Mouse (Mus musculus): Measurements from ENCODE around the gene Focad. TPM values are rescaled to one million over a fixed set of nuclear protein-coding genes. Genes with fewer than 3 reads are reported as not detected.

The Focad gene
- polyA plus RNA-seq, 1 experiment from 2014 or later, result 18.0 TPM

DNA sequence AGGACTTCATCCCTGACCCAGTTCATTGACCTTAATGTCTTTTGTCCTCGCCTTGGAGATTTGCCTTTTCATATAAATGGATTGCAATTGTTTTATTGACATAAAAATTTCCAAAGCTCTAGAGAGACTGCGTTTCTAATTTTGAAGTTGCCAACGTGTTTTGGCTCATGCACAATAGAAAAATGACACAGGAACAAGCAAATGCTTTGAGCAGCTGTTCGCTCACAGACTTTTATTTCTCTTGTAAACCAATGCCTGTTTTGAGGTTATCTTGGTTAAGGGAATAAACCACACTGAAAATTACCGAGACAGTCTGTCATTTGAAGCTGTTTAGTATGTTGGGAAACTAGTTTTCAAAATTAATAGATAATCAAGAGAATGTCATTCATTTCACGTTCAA lies 89.9 kb downstream of the Focad start:
- H3K9ac ChIP-seq (replicated peaks; ENCODE audit: low read length), result no peak overlapping the region
- WGBS, result 88% methylated on average over 6 of the region's 6 CpGs
- H3K4me1 ChIP-seq (ENCODE audit: control insufficient read depth, insufficient read depth, low read length), result no peaks in the 10 kb centered on the region
- no peak for DNase-seq (ENCODE audit: low spot score)
- no peaks in the 10 kb centered on the region for H3K36me3 ChIP-seq (replicated peaks; ENCODE audit: control insufficient read depth, insufficient read depth, low read depth, low read length)
- H3K27me3 ChIP-seq (ENCODE audit: control insufficient read depth, insufficient read depth, low read length), result no peaks in the 10 kb centered on the region
- no peak for ATAC-seq (replicated peaks; ENCODE audit: insufficient number of reproducible peaks, low FRiP score, low TSS enrichment, low read depth)
- no peaks in the 10 kb centered on the region for H3K9me3 ChIP-seq (replicated peaks; ENCODE audit: control insufficient read depth, low read length)
- H3K4me2 ChIP-seq (ENCODE audit: low read depth, low read length), result no peak overlapping the region
- no peak overlapping the region for H3K27ac ChIP-seq (replicated peaks; ENCODE audit: low read depth, low read length)
- H3K4me3 ChIP-seq (ENCODE audit: low read depth, low read length), result no peak overlapping the region

- Histone ChIP-seq H3K36me3 (replicated peaks; ENCODE audit: control insufficient read depth, insufficient read depth, low read depth, low read length) (no peaks in the 10 kb centered on the region), H3K9ac (replicated peaks; ENCODE audit: low read length) (no peak overlapping the region), H3K27me3 (ENCODE audit: control insufficient read depth, insufficient read depth, low read length) (no peaks in the 10 kb centered on the region), H3K4me2 (ENCODE audit: low read depth, low read length) (no peak overlapping the region), H3K4me1 (ENCODE audit: control insufficient read depth, insufficient read depth, low read length) (no peaks in the 10 kb centered on the region), H3K4me3 (ENCODE audit: low read depth, low read length) (no peak overlapping the region), H3K27ac (replicated peaks; ENCODE audit: low read depth, low read length) (no peak overlapping the region), H3K9me3 (replicated peaks; ENCODE audit: control insufficient read depth, low read length) (no peaks in the 10 kb centered on the region)
- 82% methylated on average over 6 of the region's 6 CpGs for WGBS
- DNase-seq (ENCODE audit: low spot score) (no peak), ATAC-seq (replicated peaks; ENCODE audit: insufficient number of reproducible peaks, low FRiP score, low TSS enrichment, low read depth) (no peak)
Measured at GRCm38 (mm10) chr4:88185872-88186426, 91.5 kb downstream of the Focad start.

DNA sequence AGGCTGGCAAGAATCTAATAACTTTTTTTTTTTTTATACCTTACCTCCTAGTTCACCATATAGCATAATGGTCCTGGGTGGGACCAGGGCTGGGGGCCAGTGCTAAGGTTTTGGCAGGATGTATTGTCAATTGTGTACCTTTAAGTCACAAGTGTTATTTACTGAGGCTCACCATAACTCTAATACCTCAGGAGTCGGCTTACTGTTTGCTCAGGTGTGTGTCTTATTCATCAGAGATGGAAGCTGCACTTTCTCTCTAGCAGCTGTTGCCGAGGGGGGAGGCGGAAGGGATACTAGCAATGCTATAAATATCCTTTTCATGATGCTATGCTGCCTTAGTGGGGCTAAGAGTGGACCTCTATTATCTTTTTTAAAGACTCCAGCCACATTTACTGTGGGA lies 93.2 kb downstream of the Focad start:
- ATAC-seq (replicated peaks; ENCODE audit: insufficient number of reproducible peaks, low FRiP score, low TSS enrichment, low read depth) (no peak), DNase-seq (ENCODE audit: low spot score) (no peak)
- Histone ChIP-seq H3K4me3 (ENCODE audit: low read depth, low read length) (no peak overlapping the region), H3K27me3 (ENCODE audit: control insufficient read depth, insufficient read depth, low read length) (no peaks in the 10 kb centered on the region), H3K27ac (replicated peaks; ENCODE audit: low read depth, low read length) (no peak overlapping the region), H3K9ac (replicated peaks; ENCODE audit: low read length) (no peak overlapping the region), H3K4me2 (ENCODE audit: low read depth, low read length) (no peak overlapping the region), H3K9me3 (replicated peaks; ENCODE audit: control insufficient read depth, low read length) (no peaks in the 10 kb centered on the region), H3K36me3 (replicated peaks; ENCODE audit: control insufficient read depth, insufficient read depth, low read depth, low read length) (no peaks in the 10 kb centered on the region), H3K4me1 (ENCODE audit: control insufficient read depth, insufficient read depth, low read length) (no peaks in the 10 kb centered on the region)
- 74% methylated on average over 3 of the region's 3 CpGs for WGBS

GRCm38 (mm10) chr4:88189495-88189894 lies 95.1 kb downstream of the Focad start:
- 81% methylated on average over 1 of the region's 1 CpGs for WGBS
- no peak overlapping the region for H3K4me2 ChIP-seq (ENCODE audit: low read depth, low read length)
- no peak for DNase-seq (ENCODE audit: low spot score)
- H3K9ac ChIP-seq (replicated peaks; ENCODE audit: low read length), result no peak overlapping the region
- no peaks in the 10 kb centered on the region for H3K9me3 ChIP-seq (replicated peaks; ENCODE audit: control insufficient read depth, low read length)
- no peak overlapping the region for H3K27ac ChIP-seq (replicated peaks; ENCODE audit: low read depth, low read length)
- H3K4me3 ChIP-seq (ENCODE audit: low read depth, low read length), result no peak overlapping the region
- ATAC-seq (replicated peaks; ENCODE audit: insufficient number of reproducible peaks, low FRiP score, low TSS enrichment, low read depth), result no peak
- no peaks in the 10 kb centered on the region for H3K36me3 ChIP-seq (replicated peaks; ENCODE audit: control insufficient read depth, insufficient read depth, low read depth, low read length)
- no peaks in the 10 kb centered on the region for H3K27me3 ChIP-seq (ENCODE audit: control insufficient read depth, insufficient read depth, low read length)
- H3K4me1 ChIP-seq (ENCODE audit: control insufficient read depth, insufficient read depth, low read length), result no peaks in the 10 kb centered on the region

GRCm38 (mm10) chr4:88194256-88194655 lies 99.8 kb downstream of the Focad start:
- DNase-seq (ENCODE audit: low spot score) (no peak), ATAC-seq (replicated peaks; ENCODE audit: insufficient number of reproducible peaks, low FRiP score, low TSS enrichment, low read depth) (no peak)
- Histone ChIP-seq H3K9me3 (replicated peaks; ENCODE audit: control insufficient read depth, low read length) (no peaks in the 10 kb centered on the region), H3K9ac (replicated peaks; ENCODE audit: low read length) (no peak overlapping the region), H3K4me1 (ENCODE audit: control insufficient read depth, insufficient read depth, low read length) (no peaks in the 10 kb centered on the region), H3K4me3 (ENCODE audit: low read depth, low read length) (no peak overlapping the region), H3K27me3 (ENCODE audit: control insufficient read depth, insufficient read depth, low read length) (no peaks in the 10 kb centered on the region), H3K4me2 (ENCODE audit: low read depth, low read length) (no peak overlapping the region), H3K36me3 (replicated peaks; ENCODE audit: control insufficient read depth, insufficient read depth, low read depth, low read length) (no peaks in the 10 kb centered on the region), H3K27ac (replicated peaks; ENCODE audit: low read depth, low read length) (no peak overlapping the region)
- WGBS, result 86% methylated on average over 5 of the region's 5 CpGs

DNA sequence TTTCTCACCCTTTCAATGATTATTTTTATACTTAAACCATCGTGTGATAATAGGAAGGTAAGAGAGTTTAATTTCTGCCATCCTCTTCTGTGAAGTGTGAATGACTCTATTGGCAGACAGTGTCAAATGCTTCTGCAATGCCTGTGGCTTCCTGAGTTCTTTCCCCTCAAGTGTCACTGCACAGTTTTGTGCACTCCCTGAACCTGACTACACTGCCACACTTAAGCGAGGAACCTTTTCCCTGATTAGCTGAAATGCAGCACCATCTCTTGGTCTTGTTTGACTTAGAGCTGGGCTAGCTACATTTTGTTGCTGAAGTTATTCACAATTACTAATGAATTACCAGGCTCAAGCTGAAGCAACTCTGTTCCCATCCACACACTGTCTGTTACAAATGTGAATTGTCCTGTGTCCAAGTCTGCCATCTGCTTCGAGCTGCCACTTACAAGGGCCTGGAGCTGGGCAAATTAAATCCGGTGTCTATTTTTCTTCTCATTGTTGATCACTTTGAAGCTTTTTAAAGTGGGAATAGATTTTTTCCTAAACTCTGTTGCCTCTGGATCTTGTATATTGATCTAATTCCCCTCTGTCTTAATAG lies 101.6 kb downstream of the Focad start:
- Histone ChIP-seq H3K4me2 (ENCODE audit: low read depth, low read length) (no peak overlapping the region), H3K9me3 (replicated peaks; ENCODE audit: control insufficient read depth, low read length) (no peaks in the 10 kb centered on the region), H3K4me1 (ENCODE audit: control insufficient read depth, insufficient read depth, low read length) (no peaks in the 10 kb centered on the region), H3K9ac (replicated peaks; ENCODE audit: low read length) (no peak overlapping the region), H3K27ac (replicated peaks; ENCODE audit: low read depth, low read length) (no peak overlapping the region), H3K4me3 (ENCODE audit: low read depth, low read length) (no peak overlapping the region), H3K27me3 (ENCODE audit: control insufficient read depth, insufficient read depth, low read length) (no peaks in the 10 kb centered on the region), H3K36me3 (replicated peaks; ENCODE audit: control insufficient read depth, insufficient read depth, low read depth, low read length) (no peaks in the 10 kb centered on the region)
- ATAC-seq (replicated peaks; ENCODE audit: insufficient number of reproducible peaks, low FRiP score, low TSS enrichment, low read depth) (no peak), DNase-seq (ENCODE audit: low spot score) (no peak)
- 85% methylated on average over 4 of the region's 4 CpGs for WGBS

- Histone ChIP-seq H3K9ac (replicated peaks; ENCODE audit: low read length) (no peak overlapping the region), H3K36me3 (replicated peaks; ENCODE audit: control insufficient read depth, insufficient read depth, low read depth, low read length) (no peaks in the 10 kb centered on the region), H3K27me3 (ENCODE audit: control insufficient read depth, insufficient read depth, low read length) (no peaks in the 10 kb centered on the region), H3K4me2 (ENCODE audit: low read depth, low read length) (no peak overlapping the region), H3K9me3 (replicated peaks; ENCODE audit: control insufficient read depth, low read length) (no peaks in the 10 kb centered on the region), H3K4me3 (ENCODE audit: low read depth, low read length) (no peak overlapping the region), H3K27ac (replicated peaks; ENCODE audit: low read depth, low read length) (no peak overlapping the region), H3K4me1 (ENCODE audit: control insufficient read depth, insufficient read depth, low read length) (no peaks in the 10 kb centered on the region)
- DNase-seq (ENCODE audit: low spot score), result no peak
- 89% methylated on average over 4 of the region's 4 CpGs for WGBS
- ATAC-seq (replicated peaks; ENCODE audit: insufficient number of reproducible peaks, low FRiP score, low TSS enrichment, low read depth), result no peak
Measured at GRCm38 (mm10) chr4:88196500-88196912, 102.1 kb downstream of the Focad start.

DNA sequence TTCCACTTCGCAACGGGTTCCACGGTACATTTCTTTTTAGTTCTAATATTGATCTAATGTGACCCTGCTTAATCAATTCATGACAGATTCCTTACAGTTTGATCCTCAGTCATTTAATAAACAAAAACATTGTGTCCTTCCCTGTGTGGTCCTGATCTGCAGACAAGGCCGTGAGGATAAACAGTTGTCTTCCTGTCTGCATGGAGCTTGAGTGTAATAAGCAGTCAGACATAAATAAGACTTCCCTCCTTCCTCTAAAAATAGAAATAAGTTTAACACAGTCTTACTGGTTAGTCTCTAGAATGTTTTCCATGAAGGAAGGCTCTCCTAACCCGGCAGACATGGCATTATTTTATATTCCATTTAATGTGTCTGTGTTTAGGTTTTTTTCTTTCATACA lies 102.8 kb downstream of the Focad start:
- Histone ChIP-seq H3K27me3 (ENCODE audit: control insufficient read depth, insufficient read depth, low read length) (no peaks in the 10 kb centered on the region), H3K4me1 (ENCODE audit: control insufficient read depth, insufficient read depth, low read length) (no peaks in the 10 kb centered on the region), H3K4me3 (ENCODE audit: low read depth, low read length) (no peak overlapping the region), H3K9me3 (replicated peaks; ENCODE audit: control insufficient read depth, low read length) (no peaks in the 10 kb centered on the region), H3K27ac (replicated peaks; ENCODE audit: low read depth, low read length) (no peak overlapping the region), H3K36me3 (replicated peaks; ENCODE audit: control insufficient read depth, insufficient read depth, low read depth, low read length) (no peaks in the 10 kb centered on the region), H3K9ac (replicated peaks; ENCODE audit: low read length) (no peak overlapping the region), H3K4me2 (ENCODE audit: low read depth, low read length) (no peak overlapping the region)
- ATAC-seq (replicated peaks; ENCODE audit: insufficient number of reproducible peaks, low FRiP score, low TSS enrichment, low read depth) (no peak), DNase-seq (ENCODE audit: low spot score) (no peak)
- WGBS, result 76% methylated on average over 5 of the region's 5 CpGs

Measured in embryonic facial prominence, embryonic 11.5 days (tissue).